Comparison of ENCODE assay signal across 22 mouse cellular contexts in genomic region chr8:8978969-8979368, GRCm38 (mm10).
DNase-seq lines count a peak whose midpoint lies in the region; ATAC-seq and TF ChIP-seq lines count a peak whose summit lies in the region.
"Had no signal": no experiment of that assay in that cellular context is flagged by ENCODE, and none has a peak within 500 bp of the region (broad histone marks: within the 10 kb centered on the region; RNA-seq: fewer than 3 reads in every experiment).

No protein-coding gene starts in this region.

- TF ChIP-seq EP300 in lung, postnatal 0 days (IDR thresholded peaks at IDR 0.05): peak; percentile 30; the same call in 1 of the 2 replicates

- no peak overlapping the region for H3K4me3 ChIP-seq in lung, postnatal 0 days (ENCODE audit: low read depth, low read length)
- no peak overlapping the region for H3K4me3 ChIP-seq in forebrain, embryonic 10.5 days
- H3K4me3 ChIP-seq: embryonic facial prominence, embryonic 10.5 days; embryonic facial prominence, embryonic 12.5 days; forebrain, embryonic 12.5 days had no signal

- H3K36me3 ChIP-seq in lung, postnatal 0 days (ENCODE audit: insufficient read depth, low read length): no peaks in the 10 kb centered on the region
- H3K36me3 ChIP-seq in forebrain, embryonic 10.5 days (replicated peaks): no peaks in the 10 kb centered on the region
- H3K36me3 ChIP-seq: embryonic facial prominence, embryonic 10.5 days; embryonic facial prominence, embryonic 12.5 days; forebrain, embryonic 12.5 days; G1E had no signal

- H3K4me2 ChIP-seq in lung, postnatal 0 days (replicated peaks; ENCODE audit: low read depth, low read length): no peak overlapping the region
- H3K4me2 ChIP-seq: embryonic facial prominence, embryonic 12.5 days; forebrain, embryonic 12.5 days had no signal

- H3K27ac ChIP-seq in lung, postnatal 0 days (ENCODE audit: low read length): no peak overlapping the region
- no peak overlapping the region for H3K27ac ChIP-seq in forebrain, embryonic 10.5 days
- H3K27ac ChIP-seq: embryonic facial prominence, embryonic 10.5 days; embryonic facial prominence, embryonic 12.5 days; forebrain, embryonic 12.5 days had no signal

- H3K27me3 ChIP-seq in lung, postnatal 0 days (replicated peaks; ENCODE audit: insufficient read depth, low read length): no peaks in the 10 kb centered on the region
- peaks cover 13% of the 10 kb centered on the region for H3K27me3 ChIP-seq in forebrain, embryonic 10.5 days (ENCODE audit: poor library complexity, severe bottlenecking)
- H3K27me3 ChIP-seq: CH12.LX; embryonic facial prominence, embryonic 12.5 days had no signal

- H3K9me3 ChIP-seq in lung, postnatal 0 days (ENCODE audit: low read length): no peaks in the 10 kb centered on the region
- no peaks in the 10 kb centered on the region for H3K9me3 ChIP-seq in forebrain, embryonic 10.5 days
- H3K9me3 ChIP-seq: embryonic facial prominence, embryonic 10.5 days; embryonic facial prominence, embryonic 12.5 days; forebrain, embryonic 12.5 days; G1E had no signal

- 24% methylated on average over 1 of the region's 1 CpGs for WGBS in lung, postnatal 0 days
- WGBS in forebrain, embryonic 10.5 days: 90% methylated on average over 1 of the region's 1 CpGs

- DNase-seq in frontal cortex, postnatal 10 days (ENCODE audit: low spot score in 2 of 2): no peak
- DNase-seq in lung, postnatal 0 days (ENCODE audit: low spot score): peak; percentile 61
- DNase-seq in lung, postnatal 14 days: no peak
- no peak for DNase-seq in forebrain, embryonic 10.5 days (ENCODE audit: extremely low spot score, low spot score)
- DNase-seq: adrenal gland, adult 2 months; adrenal gland, postnatal 10 days; adrenal gland, postnatal 25 days; B cell, adult 2 months; cerebellum, adult 11-12 months; cerebellum, adult 2 months; cerebellum, adult 9-10 months; cerebellum, postnatal 10 days; cerebellum, postnatal 25 days had no signal

- H3K4me1 ChIP-seq in lung, postnatal 0 days (ENCODE audit: insufficient read depth, low read depth, low read length): no peaks in the 10 kb centered on the region
- H3K4me1 ChIP-seq in forebrain, embryonic 10.5 days: peaks cover 11% of the 10 kb centered on the region
- H3K4me1 ChIP-seq: forebrain, embryonic 12.5 days had no signal

- no peak for TF ChIP-seq CTCF in lung, postnatal 0 days (IDR thresholded peaks at IDR 0.05)

- H3K9ac ChIP-seq in lung, postnatal 0 days (replicated peaks; ENCODE audit: low read depth): no peak overlapping the region
- H3K9ac ChIP-seq: embryonic facial prominence, embryonic 12.5 days; forebrain, embryonic 12.5 days had no signal

- peak; percentile 16; the same call in 1 of the 2 replicates for ATAC-seq in frontal cortex, adult (ENCODE audit: low TSS enrichment)
- ATAC-seq in lung, postnatal 0 days: no peak; the same call in 1 of the 2 replicates
- ATAC-seq: CD4-positive, CD25-positive, alpha-beta regulatory T cell, adult 4 months; forebrain, embryonic 14.5 days; forebrain, embryonic 16.5 days had no signal
